Mouse (Mus musculus): ENCODE data around the gene Golga7b.

Golga7b gene

DNA sequence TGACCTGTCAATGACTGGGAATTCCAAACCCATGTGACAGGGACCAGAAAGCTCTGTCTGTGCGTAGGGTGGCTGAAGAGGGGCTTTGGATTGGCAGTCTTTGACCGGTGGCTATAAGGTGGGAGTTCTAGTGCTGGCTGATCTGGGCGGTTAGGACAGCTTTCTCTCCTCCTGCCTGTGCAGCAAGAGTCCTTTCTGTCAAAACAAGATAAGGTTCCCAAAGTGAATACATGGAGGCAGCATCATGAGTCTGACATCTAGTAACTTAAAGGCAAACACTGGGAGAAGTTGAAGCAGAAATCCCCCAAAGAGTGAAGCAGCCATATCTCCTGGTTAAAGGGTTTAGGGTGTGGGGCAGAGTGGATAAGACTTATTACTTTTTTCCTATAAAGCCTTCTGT, at the start of gene Golga7b:
Gene Golga7b, plus strand, starts transcription at position 56 of the 400 bp plus-strand sequence.
- DNase-seq (ENCODE audit: low read depth, low spot score): no peak

DNA sequence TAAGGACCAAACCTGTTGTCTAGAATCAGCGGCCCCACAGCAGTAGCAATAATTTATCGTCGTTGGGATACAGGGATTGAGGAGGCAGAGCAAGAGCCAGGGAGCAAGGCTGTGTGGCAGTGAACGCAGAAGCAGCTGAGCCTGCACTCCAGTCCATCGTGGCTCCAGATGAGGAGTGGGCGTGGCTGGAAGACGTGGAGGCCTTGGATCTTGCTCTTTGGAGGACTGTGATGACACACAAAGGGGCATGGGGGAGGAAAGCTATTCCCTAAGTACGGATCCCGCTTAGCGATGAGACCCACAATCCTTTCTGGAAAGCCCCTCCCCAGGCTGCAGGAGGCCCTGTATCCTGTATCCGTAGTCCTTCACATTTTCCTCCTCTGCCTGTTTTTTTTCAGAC, 49.3 kb upstream of the Golga7b start:
- no peak for DNase-seq (ENCODE audit: low read depth, low spot score)

DNA sequence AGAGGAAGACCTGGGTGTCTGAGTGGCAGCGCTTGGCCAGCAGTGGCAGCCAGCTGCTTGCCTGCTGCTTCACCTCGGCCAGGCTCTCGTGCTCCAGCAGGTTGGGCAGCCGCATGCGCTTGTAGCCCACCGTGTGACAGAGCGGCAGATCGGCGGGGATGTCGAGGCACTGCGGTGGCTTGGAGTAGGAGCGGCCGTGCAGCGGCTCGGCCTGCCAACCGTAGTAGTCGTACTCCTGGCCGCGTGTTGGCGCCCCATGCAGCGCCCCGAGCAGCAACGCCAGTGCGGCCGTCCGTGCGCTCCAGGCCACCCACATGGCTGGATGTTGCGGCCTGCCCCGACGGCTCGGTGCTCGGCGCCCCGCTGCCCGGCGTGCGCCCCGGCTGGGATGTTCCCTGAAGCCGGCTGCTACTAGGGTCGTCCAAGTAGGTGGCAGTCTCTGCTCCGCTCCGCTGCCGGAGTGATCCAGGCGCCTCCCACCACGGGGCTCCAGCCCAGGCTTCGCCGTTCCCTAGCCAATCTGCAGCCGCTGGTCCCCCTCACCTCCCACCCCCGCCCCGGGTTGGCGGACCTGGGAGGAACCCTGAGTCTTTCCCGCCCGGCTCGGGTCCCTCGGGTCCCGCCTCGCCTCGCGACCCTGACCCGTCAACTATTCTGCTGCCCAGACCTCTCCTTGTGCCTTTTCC, 45.5 kb upstream of the Golga7b start, which contains the start of gene Sfrp5:
Gene Sfrp5, minus strand, starts transcription at position 557 of the 686 bp plus-strand sequence.
- DNase-seq (ENCODE audit: low read depth, low spot score): no peak

DNA sequence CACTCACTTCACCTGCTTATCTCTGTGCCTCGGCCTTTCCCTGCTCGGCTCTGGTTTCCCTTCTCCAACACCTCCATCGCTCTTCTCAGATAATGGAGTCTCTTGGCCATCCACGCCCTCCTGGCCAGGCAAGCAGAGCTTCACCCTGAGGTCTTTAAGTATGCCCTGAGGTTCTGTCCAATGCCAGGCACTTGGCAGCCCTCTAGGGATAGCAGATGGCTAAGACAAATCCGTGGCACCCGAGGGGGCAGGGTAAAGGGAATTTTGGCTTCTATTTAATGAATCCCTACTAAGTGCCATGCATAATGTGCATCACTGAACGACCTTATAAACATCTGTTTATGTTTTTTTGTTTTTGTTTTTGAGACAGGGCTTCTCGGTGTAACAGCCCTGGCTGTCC, 44.9 kb upstream of the Golga7b start:
- no peak for DNase-seq (ENCODE audit: low read depth, low spot score)

DNA sequence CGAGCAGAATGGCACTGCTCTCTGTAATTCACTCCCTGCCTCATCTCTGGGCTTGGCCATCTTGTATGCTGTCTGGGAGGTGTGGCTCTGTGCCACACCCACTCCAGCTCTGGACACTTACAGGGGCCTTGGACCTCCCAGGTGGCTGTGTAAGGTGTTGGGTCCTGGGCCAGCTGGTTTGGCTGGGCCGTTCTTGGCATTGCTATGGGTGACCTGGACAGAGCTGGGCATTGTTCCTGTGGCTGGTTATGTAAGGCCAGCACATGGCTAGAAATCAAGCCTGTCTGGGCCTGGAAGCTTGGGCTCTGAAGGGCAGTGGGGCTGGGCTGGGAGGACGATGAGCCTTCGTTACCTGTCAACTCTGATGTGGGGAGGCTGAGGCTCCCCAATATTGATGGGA, 43.1 kb upstream of the Golga7b start:
- DNase-seq (ENCODE audit: low read depth, low spot score): no peak

DNA sequence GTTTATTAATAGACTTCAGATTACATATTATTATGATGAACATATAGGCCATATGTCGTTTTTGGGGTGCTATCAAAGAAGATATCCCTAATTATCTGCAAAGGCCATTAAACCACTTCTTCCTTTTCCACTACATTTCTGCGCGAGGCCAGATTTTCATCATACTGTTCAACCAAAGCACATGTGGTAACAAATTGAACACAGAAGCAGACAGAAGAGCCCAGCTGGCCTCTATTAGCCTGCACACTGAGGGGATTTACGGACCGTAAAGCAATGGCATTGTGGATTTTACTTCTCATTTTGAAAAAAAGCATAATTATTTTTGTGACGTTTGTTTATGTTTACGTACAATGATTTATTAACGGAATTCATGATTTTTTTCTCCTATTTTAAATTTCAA, 42.2 kb upstream of the Golga7b start:
- DNase-seq (ENCODE audit: low read depth, low spot score): no peak

DNA sequence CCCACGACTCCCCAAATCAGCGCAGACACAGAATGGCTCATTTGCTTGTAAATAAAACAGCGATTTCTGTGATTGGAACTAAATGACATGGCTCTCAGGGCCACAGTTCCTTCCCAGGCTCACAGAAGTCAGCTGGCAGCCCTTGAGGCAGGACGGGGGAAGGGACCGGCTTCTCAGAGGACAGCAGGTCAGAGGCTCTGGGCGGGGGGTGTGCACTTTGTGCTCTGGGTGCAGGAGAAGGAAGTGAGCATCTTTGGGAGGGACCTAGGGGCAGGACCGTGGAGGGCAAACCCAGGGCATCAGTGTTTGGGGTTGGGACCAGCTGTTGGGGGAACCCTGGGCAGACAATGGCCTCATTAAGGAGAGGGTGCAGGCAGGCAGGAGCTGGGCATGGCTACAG, 37.9 kb upstream of the Golga7b start:
- DNase-seq (ENCODE audit: low read depth, low spot score): no peak

DNA sequence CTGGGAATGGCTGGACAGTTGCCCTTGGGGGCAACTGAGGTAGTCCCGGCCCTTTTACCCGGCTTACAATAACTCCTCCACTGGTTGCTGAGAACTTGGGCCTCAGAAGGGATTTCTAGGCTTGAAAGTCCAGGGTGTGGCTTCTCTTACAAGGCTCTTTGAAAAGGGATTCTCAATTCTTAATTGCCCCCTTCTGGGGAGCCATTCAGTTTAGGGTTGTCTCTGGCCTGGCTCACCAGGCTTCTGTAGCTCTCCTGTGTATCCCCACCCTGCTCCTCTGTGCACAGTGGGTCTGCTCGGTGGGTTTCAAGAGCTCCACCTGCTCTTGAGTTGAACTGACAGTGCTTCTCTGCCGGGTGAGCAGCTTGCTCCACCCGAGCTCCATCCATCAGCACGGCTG, 37.4 kb upstream of the Golga7b start:
- DNase-seq (ENCODE audit: low read depth, low spot score): no peak

DNA sequence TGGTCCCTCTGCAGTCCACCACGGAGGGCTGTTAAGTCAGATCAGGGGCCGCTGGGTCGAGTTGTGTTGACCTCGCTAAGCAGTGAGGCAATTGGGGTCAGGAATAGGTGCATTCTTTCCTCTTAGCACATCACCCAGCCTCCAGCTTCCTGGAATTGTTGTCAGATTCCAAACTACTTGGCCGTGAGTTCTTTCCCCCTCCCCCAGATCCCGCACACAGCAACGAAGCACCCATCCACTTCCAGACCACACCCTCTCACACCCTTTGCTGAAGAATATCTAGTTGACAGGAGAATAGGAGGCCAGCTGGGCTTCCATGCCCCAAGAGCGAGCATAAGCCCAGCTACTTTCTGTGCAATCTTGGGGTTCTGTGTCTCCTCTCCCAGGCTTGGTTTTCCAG, 35.4 kb upstream of the Golga7b start:
- no peak for DNase-seq (ENCODE audit: low read depth, low spot score)

DNA sequence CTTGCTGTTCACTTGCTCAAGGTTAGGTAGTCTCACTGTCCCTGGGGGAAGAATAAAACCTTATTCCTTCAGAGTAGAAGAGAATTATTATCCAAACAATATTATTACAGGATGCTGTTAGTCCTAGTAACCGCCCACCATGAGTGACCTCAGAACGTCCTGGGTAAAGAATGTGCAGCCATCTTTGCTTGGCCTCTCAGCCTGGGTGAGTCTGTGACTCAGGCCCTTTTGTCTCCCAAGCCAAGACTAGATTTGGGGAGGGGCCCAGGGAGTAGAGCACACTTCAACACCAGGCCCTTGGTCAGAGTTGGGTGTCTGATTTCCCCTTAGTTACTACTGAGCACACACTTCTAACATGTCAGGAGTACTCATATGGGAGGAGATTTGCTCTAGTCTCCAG, 32.8 kb upstream of the Golga7b start:
- DNase-seq (ENCODE audit: low read depth, low spot score): no peak

DNA sequence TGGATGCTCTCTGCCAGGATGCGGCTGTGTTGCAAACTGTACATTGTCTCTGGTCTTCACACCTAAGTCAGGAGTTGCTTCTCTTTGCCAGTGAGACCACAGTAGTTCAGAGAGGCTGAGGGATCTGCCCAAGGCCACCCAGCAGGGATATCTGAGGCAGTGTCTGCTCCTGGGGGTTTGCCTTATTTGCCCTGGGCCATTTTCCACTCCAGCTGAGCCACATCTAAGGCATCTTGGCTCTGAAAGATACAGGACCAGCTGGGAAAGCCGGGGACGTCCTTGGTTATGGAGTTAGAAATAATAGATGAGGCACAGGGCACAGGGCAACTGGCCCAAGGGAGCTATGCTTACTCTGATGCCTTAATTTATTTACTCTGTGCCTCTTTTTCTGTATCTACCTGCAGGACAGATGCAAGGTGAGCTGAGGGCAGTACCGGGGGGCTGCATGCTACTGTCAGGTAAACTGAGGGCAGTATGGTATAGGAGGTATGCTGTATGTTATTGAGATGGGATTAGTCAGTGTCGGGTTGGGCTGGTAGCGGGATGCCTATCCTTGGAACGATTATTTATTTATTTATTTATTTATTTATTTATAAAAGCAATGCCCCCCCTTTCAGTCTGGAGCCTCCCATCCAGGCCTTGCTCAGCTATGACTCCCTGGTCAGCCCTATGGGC, 30.5 kb upstream of the Golga7b start:
- DNase-seq (ENCODE audit: low read depth, low spot score): no peak

DNA sequence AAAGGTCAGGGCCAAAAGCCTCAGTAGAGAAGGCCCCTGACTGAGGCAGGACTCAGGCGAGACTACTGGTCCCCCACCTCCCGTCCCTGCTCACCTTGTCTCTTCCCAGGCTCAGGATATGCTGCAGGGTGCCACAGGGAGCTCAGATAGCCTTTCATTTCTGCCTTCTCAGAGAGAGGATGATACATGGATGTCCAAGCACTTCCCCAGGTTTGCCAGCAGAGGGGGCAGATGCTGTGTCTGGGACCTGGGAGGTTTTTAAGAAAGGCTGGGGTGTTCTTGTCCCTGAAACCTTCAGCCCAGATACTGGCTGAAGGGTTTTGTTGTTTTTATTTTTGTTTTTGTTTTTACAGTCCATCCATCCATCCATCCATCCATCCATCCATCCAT, 30.0 kb upstream of the Golga7b start:
- peak; percentile 29 for DNase-seq (ENCODE audit: low read depth, low spot score)

DNA sequence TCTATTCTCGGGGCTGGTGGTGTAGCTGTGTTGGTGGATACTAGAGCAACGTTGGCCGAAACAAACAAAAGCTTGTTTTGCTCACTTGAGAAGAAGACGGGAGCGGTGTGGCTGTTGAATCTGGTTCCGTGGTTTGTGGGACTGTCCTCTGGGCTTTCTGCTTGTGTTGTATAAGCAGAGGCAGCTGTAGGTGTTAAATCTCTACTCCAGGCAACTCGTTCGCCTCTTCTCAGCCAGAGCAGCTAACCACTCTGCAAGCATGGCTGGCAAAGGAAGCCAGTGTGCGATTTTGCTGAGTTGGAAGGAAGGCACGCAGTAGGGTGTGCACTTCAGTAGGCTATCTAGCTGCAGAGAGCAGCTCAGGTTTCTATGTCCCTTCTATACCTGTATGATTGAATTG, 20.9 kb upstream of the Golga7b start:
- DNase-seq (ENCODE audit: low read depth, low spot score): no peak

DNA sequence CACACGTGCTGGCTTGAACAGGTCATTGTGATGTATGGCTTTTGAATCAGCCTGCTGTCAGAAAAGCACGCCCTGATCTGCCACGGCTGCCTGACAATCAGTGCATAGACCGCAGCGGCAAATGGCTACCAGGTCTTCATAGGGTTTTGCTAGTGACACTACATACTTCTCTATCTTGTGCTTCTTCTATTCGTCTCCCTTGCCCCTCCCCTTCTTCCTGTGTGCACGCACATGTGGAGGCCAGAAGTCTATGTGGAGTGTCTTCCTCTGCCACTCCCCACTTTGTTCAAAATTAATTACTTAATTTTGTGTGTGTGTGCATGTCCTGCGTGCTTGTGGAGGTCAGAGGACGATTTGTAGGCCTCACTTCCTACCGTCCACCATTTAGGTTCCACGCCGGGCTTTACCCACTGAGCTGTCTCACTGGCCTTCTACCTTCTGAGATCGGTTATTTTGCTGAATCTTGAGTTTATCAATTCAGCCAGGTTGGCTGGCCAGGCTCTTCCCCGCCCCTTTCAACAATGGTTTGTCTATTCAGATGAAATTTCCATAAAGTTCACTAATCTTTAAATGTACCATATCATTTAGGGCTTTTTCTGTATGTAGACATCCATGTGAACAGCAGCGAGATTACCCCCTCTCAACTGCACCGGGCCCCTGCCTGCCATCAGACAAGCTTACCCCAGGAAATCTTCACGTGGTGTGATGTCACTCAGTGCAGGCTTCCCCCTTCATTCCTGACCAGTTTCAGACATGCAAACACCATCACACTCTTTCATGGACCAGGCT, 17.7 kb upstream of the Golga7b start:
- no peak for DNase-seq (ENCODE audit: low read depth, low spot score)

DNA sequence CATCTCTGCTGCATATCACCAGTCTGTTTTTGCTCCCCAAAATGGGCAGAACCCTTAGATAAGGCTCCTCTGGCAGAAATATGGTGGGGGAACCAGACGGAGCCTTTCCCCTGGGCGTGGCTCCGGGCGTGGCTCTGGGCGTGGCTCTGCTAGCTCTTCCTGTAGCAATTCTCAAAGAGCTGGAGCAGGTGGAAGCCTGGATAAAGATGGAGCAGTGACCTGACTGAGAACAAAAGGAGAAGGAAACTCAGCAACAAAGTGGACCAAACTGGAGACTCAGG, 17.1 kb upstream of the Golga7b start:
- DNase-seq (ENCODE audit: low read depth, low spot score): no peak

DNA sequence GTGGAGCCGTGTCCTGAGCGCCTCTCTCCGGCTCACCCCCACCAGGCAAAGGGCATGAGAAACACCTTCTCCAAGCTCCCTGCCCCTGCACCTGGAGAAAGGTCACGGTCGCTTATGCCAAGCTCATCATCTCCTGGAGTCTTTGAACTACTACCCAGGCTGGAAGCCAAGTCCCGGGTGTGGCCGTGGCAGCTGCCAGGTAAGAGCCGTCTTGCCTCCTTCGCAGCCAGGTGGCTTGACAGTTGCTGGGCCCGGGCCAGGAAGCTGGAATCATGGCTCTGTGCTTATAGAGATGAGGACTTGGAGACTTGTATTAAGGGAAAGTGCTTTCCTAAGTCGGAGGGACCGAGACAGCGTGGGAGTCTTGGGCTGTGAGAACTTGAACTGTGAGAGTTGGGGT, 16.4 kb upstream of the Golga7b start:
- no peak for DNase-seq (ENCODE audit: low read depth, low spot score)

DNA sequence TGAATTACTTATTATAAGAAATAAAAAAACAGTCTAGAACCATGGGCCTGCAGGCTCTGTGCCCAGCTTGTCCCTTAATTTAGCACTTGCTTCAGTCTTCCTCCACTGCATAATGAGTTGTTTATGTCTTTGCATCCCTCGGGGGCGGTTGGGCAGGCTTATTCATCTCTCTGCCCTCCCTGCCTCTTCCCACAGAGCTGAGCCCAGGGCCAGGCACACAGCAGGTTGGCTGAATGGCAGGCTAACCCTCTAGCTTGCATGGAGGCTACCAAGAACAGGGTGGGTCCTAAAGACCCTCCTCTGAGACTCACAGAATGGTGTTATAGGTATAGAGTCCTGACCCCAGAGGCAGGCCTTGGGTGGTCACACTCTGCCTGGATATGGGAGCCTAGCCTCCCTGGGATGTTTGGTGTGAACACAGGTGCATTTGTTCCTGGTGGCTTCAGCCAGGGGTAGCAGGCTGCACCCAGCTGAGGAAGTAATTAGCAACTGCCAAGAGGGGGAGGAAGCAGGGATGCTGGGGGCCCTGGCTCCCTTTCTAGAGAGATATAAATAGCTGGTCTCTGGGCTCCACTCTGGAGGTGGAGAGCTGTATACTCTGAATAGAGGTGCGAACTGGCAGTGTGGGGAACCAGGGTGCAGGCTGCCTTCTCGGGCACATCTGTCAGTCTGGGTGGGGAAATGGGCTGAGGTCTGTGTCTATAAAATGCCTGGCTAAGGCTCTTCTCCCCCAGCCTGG, 9.6 kb upstream of the Golga7b start:
- DNase-seq (ENCODE audit: low read depth, low spot score): no peak

DNA sequence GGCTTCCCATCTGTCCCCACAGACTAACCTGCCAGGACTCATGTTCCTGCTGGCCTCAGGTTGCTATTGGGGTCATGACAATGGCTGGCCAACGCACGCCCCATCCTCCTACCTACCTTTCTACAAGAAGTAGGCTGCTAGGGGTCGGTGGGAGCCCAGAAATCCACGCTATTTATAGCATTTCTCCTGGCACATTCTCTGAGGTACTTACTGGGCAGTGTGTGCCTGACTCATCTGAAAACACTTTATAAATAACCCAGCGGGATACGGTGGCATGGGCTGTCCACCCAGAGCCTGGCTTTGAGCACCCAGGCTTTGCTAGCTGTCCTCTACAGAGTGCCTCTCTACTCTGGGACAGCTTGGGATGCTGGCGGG, 9.0 kb upstream of the Golga7b start:
- no peak for DNase-seq (ENCODE audit: low read depth, low spot score)

DNA sequence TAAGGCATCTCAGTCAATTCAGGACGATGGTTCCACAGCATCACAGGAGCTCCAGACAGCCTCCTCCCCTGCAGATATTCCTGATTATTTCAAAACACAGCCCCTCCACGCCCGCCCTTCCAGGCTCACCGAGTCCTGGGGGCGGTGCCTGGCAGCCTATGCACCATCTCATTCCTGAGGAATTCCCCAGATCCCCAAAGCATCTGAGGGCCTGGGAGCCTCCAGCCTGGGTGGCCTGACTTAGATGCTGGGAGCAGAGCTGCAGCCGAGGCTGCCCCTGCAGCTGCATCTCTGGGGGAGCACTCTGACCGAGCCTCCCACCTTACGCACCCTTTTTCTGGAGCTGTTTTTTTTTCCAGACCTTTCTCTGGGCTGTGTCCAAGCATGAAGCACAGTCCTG, 6.5 kb upstream of the Golga7b start:
- DNase-seq (ENCODE audit: low read depth, low spot score): no peak

DNA sequence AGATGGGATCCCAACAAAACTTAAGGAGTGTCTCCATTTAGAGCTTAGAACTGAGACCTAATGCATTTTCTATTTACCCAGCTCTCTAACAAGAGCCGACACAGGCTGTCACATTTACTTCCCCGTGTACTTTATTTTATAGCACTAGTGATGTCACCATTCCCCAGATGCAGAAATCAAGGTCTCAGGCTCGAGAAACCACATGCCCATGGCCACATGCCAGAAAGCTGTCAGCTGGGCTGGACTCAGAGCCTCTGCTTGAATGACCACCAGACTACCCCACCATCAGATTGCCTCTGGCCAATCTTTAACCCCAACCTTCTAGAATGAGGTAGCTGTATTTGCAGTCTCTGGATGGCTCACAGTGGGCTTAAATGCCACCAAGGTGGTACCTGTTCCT, 4.0 kb upstream of the Golga7b start:
- no peak for DNase-seq (ENCODE audit: low read depth, low spot score)

DNA sequence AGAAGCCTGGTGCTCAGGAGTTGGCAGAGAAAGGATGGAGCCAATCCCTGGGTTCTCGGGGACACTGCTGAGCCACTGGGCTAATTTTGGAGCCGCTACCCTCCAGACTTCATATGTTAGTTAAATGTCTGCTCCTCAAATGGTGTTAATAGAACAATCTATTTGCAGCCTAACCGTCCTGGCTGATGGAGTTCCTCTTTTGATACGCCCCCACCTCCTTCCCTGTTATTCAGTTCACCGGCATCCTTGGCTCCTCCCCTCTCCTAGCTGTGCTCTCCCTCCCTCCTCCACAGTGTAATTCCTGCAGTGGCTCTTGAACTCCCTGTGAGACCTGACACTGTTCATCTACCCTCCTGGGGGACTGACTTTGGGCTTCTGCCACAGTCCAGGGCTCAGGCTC, 748 bp upstream of the Golga7b start:
- DNase-seq (ENCODE audit: low read depth, low spot score): no peak
